Mouse (Mus musculus): ENCODE data around the gene Adat1.

- TF ChIP-seq POLR2A (IDR thresholded peaks at IDR 0.05; ENCODE audit: borderline replicate concordance, low read depth, low read length) = no peak
- TF ChIP-seq CTCF (IDR thresholded peaks at IDR 0.05; ENCODE audit: low read depth, low read length) = no peak
Observed at GRCm38 (mm10) chr8:111960591-111961321, 31.3 kb downstream of the Adat1 start.

Data from bone marrow macrophage, adult 2 months (primary cell).